Mouse (Mus musculus) lung, embryonic 14.5 days (tissue): ENCODE measurements at regions not wholly inside any gene's neighbourhood (a gene's known extent, or its start where the extent isn't known, plus 50 kb on each side); places are given as distances from the start of the nearest gene placed in this dataset.

Experiments
- ATAC-seq: fragments of 200-750 bp; cut with Nextera tagmentation; 2 replicates; pipeline ENCODE4 v1.8.0; 2017; ENCODE audit warnings: mild to moderate bottlenecking, moderate TSS enrichment, moderate library complexity; ENCODE audit not compliant: insufficient read depth
- DNase-seq: peaks from one replicate; pipeline ENCODE4 v3.0.0-alpha.2; 2015
- H3K27ac ChIP-seq: fragments of 300-500 bp; sonication (generic); 2 replicates; pipeline ENCODE4 v1.5.1; 2014; ENCODE audit warnings: low read depth, mild to moderate bottlenecking, moderate library complexity
- H3K27me3 ChIP-seq: fragments of 300-500 bp; sonication (generic); 2 replicates; pipeline ENCODE4 v1.6.1; 2014; ENCODE audit warnings: low read length, control low read depth; ENCODE audit not compliant: insufficient read depth
- H3K36me3 ChIP-seq: fragments of 300-500 bp; sonication (generic); 2 replicates; pipeline ENCODE4 v1.6.1; 2014; ENCODE audit warnings: control low read depth; ENCODE audit not compliant: insufficient read depth
- H3K4me1 ChIP-seq: fragments of 300-500 bp; sonication (generic); 2 replicates; pipeline ENCODE4 v1.6.1; 2014; ENCODE audit warnings: antibody characterized with exemption, control low read depth; ENCODE audit not compliant: insufficient read depth
- H3K4me2 ChIP-seq: fragments of 300-500 bp; sonication (generic); 2 replicates; pipeline ENCODE4 v1.6.1; 2014; ENCODE audit warnings: mild to moderate bottlenecking
- H3K4me3 ChIP-seq: fragments of 300-500 bp; sonication (generic); 2 replicates; pipeline ENCODE4 v1.5.1; 2014; ENCODE audit warnings: low read depth, low read length
- H3K9ac ChIP-seq: fragments of 300-500 bp; sonication (generic); 2 replicates; pipeline ENCODE4 v1.6.1; 2014
- H3K9me3 ChIP-seq: fragments of 300-500 bp; sonication (generic); 2 replicates; pipeline ENCODE4 v1.6.1; 2016; ENCODE audit warnings: low read depth, low read length, control low read depth
- CTCF ChIP-seq: IDR thresholded peaks from 2 replicates; pipeline ENCODE4 v1.5.1; 2016; ENCODE audit warnings: antibody characterized with exemption, low read depth
- WGBS: fragments of 180-500 bp; shearing (Covaris S2); extraction: QIAGEN DNeasy Blood & Tissue Kit; methylation state at CpG from one replicate; pipeline ENCODE4 v1.1.7; 2014; 5-methylcytosine and 5-hydroxymethylcytosine counted together

DNA sequence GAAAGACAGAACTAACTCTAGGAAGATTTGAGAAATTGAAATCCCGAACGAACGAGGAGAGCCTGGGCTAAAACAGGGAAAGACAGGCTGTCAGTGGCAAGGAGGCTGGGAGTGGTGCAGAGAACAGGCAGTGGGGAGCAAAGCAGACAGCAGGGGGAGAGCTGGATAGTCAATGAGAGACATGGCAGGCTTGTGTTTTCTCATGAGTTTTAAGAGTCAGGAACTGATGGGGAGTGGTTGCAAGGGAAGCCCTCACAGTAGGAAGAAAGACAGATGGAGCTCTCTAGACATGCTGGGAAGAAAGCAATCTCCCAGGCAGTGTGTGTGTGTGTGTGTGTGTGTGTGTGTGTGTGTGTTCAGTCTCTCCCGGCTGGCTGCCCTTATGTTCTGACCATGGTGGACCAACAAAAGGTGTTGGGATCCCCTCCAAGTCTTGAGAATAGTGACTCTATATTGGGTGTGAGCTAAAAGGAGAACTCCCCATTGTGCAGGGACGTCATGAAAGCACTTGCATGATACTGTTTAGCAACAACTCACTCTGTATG lies 577.9 kb downstream of the Plcl1 start:
- H3K4me3 ChIP-seq, result no peak overlapping the region
- no peaks in the 10 kb centered on the region for H3K4me1 ChIP-seq
- H3K9me3 ChIP-seq, result no peaks in the 10 kb centered on the region
- DNase-seq (no peak), ATAC-seq (no peak)
- H3K27ac ChIP-seq, result no peak overlapping the region
- no peak overlapping the region for H3K4me2 ChIP-seq
- no peak overlapping the region for H3K9ac ChIP-seq
- 0 out of 2 replicates have a peak, but pooled peaks have one; percentile 5 for TF ChIP-seq CTCF
- WGBS, result 54% methylated on average over 5 of the region's 5 CpGs
- H3K27me3 ChIP-seq, result no peaks in the 10 kb centered on the region
- no peaks in the 10 kb centered on the region for H3K36me3 ChIP-seq

DNA sequence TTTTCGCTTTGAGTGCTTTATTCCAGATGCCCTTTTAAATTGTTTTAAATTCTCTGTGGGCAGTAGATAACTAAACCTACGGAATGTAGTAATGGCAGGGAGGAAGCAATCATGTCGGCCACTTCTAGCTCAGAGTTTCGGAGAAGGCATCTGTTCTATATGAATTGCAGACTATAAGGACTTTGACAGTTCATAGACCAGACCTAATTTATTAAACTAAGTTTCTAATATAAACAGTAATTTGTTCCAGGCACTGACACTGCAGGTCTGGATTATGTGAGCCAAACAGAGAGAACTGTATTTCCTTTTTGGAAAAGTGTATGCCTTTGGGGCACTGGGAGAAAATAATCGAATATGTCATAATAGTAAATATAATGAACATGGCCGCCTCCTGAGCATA lies 591.4 kb downstream of the Plcl1 start:
- Histone ChIP-seq H3K4me2 (no peak overlapping the region), H3K36me3 (no peaks in the 10 kb centered on the region), H3K27ac (no peak overlapping the region), H3K27me3 (no peaks in the 10 kb centered on the region), H3K9ac (no peak overlapping the region), H3K4me3 (no peak overlapping the region), H3K9me3 (no peaks in the 10 kb centered on the region), H3K4me1 (no peaks in the 10 kb centered on the region)
- ATAC-seq (no peak), DNase-seq (no peak)
- 63% methylated on average over 6 of the region's 6 CpGs for WGBS
- no peak for TF ChIP-seq CTCF
